Mouse (Mus musculus) lung, postnatal 0 days (tissue): ENCODE results near the gene Trip10. TPM values are rescaled to one million over a fixed set of nuclear protein-coding genes. Genes with fewer than 3 reads are reported as not detected.

Experiments
- ATAC-seq: fragments of 200-750 bp; cut with Nextera tagmentation; 2 replicates; pipeline ENCODE4 v1.8.0; 2017; ENCODE audit warnings: moderate library complexity
- DNase-seq: peaks from one replicate; pipeline ENCODE4 v3.0.0-alpha.2; 2016; ENCODE audit warnings: low spot score
- H3K27ac ChIP-seq: fragments of 300-500 bp; sonication (generic); 2 replicates; pipeline ENCODE4 v1.5.1; 2014; ENCODE audit warnings: antibody characterized with exemption, mild to moderate bottlenecking, low read length, mixed read lengths
- H3K27me3 ChIP-seq: fragments of 300-500 bp; sonication (generic); replicated peaks from 2 replicates; pipeline ENCODE4 v1.6.1; 2014; ENCODE audit warnings: low read length, mixed read lengths; ENCODE audit not compliant: insufficient read depth
- H3K36me3 ChIP-seq: fragments of 300-500 bp; sonication (generic); 2 replicates; pipeline ENCODE4 v1.6.1; 2014; ENCODE audit warnings: low read length, mixed read lengths; ENCODE audit not compliant: insufficient read depth
- H3K4me1 ChIP-seq: fragments of 300-500 bp; sonication (generic); 2 replicates; pipeline ENCODE4 v1.6.1; 2014; ENCODE audit warnings: antibody characterized with exemption, low read depth, low read length, mixed read lengths; ENCODE audit not compliant: insufficient read depth
- H3K4me2 ChIP-seq: fragments of 300-500 bp; sonication (generic); replicated peaks from 2 replicates; pipeline ENCODE4 v1.6.1; 2014; ENCODE audit warnings: low read depth, mild to moderate bottlenecking, low read length, moderate library complexity, mixed read lengths
- H3K4me3 ChIP-seq: fragments of 300-500 bp; sonication (generic); 2 replicates; pipeline ENCODE4 v1.5.1; 2014; ENCODE audit warnings: low read depth, low read length
- H3K9ac ChIP-seq: fragments of 300-500 bp; sonication (generic); replicated peaks from 2 replicates; pipeline ENCODE4 v1.6.1; 2014; ENCODE audit warnings: low read depth, mild to moderate bottlenecking
- H3K9me3 ChIP-seq: fragments of 300-500 bp; sonication (generic); 2 replicates; pipeline ENCODE4 v1.6.1; 2016; ENCODE audit warnings: low read length, mixed read lengths
- CTCF ChIP-seq: IDR thresholded peaks from 2 replicates; pipeline ENCODE4 v1.5.1; 2016; ENCODE audit warnings: antibody characterized with exemption, mild to moderate bottlenecking
- EP300 ChIP-seq: IDR thresholded peaks from 2 replicates; pipeline ENCODE4 v1.6.1; 2016; ENCODE audit warnings: antibody characterized with exemption, mild to moderate bottlenecking, control low read depth
- WGBS: fragments of 180-500 bp; shearing (Covaris S2); extraction: QIAGEN DNeasy Blood & Tissue Kit; methylation state at CpG from one replicate; pipeline ENCODE4 v1.1.7; 2014; 5-methylcytosine and 5-hydroxymethylcytosine counted together
- polyA plus RNA-seq: library from polyadenylated mRNA; unstranded; fragments of >200 nt; fragmentation: Nextera tagmentation; extraction: Ambion mirVana; gene quantifications from 2 replicates; pipeline ENCODE4 v1.2.1, GENCODE M21; 2015

Trip10 gene
- polyA plus RNA-seq, 1 experiment from 2014 or later = 46.4 TPM

GRCm38 (mm10) chr17:57214676-57215387 is 34.4 kb upstream of the Trip10 start:
- Histone ChIP-seq H3K4me2 (no peak overlapping the region), H3K27ac (no peak overlapping the region), H3K36me3 (no peaks in the 10 kb centered on the region), H3K27me3 (no peaks in the 10 kb centered on the region), H3K9ac (no peak overlapping the region), H3K4me1 (no peaks in the 10 kb centered on the region), H3K9me3 (no peaks in the 10 kb centered on the region), H3K4me3 (no peak overlapping the region)
- ATAC-seq (0 out of 2 replicates have a peak, but pooled peaks have one; percentile 33), DNase-seq (no peak)
- TF ChIP-seq EP300 (no peak), CTCF (no peak)
- 38% methylated on average over 13 of the region's 13 CpGs for WGBS

GRCm38 (mm10) chr17:57218335-57218900 is 30.8 kb upstream of the Trip10 start:
- Histone ChIP-seq H3K4me1 (no peaks in the 10 kb centered on the region), H3K4me2 (no peak overlapping the region), H3K4me3 (no peak overlapping the region), H3K9ac (no peak overlapping the region), H3K36me3 (no peaks in the 10 kb centered on the region), H3K9me3 (no peaks in the 10 kb centered on the region), H3K27ac (no peak overlapping the region), H3K27me3 (no peaks in the 10 kb centered on the region)
- ATAC-seq (no peak), DNase-seq (no peak)
- WGBS = 52% methylated on average over 12 of the region's 12 CpGs
- TF ChIP-seq CTCF (no peak), EP300 (no peak)

- Histone ChIP-seq H3K9ac (no peak overlapping the region), H3K27me3 (no peaks in the 10 kb centered on the region), H3K4me2 (no peak overlapping the region), H3K27ac (no peak overlapping the region), H3K4me3 (no peak overlapping the region), H3K9me3 (no peaks in the 10 kb centered on the region), H3K36me3 (no peaks in the 10 kb centered on the region), H3K4me1 (no peaks in the 10 kb centered on the region)
- peak; percentile 58 for DNase-seq
- TF ChIP-seq CTCF (peak; percentile 89), EP300 (no peak)
- ATAC-seq = peak; percentile 39
- 25% methylated on average over 11 of the region's 11 CpGs for WGBS
These were observed 29.9 kb upstream of the Trip10 start for GRCm38 (mm10) chr17:57219167-57219883.

DNA sequence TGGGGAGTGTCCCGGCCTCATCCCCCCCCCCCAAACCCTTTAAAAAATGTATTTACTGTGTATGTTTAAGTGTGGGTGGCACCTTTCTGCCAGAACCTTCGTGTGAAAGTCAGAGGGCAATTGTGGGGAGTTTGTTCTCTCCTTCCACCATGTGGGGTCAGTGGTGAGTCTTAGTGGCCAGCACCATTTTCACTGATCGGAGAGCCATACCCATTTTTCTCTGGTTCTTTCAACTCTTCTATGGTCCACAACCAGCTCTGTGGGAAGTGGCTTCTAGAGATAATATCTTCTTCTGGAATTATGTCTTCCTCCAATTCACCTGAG is 29.4 kb upstream of the Trip10 start:
- H3K4me2 ChIP-seq = no peak overlapping the region
- H3K27me3 ChIP-seq = no peaks in the 10 kb centered on the region
- DNase-seq = peak; percentile 69
- 16% methylated on average over 3 of the region's 3 CpGs for WGBS
- TF ChIP-seq EP300 (no peak), CTCF (peak; percentile 72)
- H3K9me3 ChIP-seq = no peaks in the 10 kb centered on the region
- H3K4me1 ChIP-seq = no peaks in the 10 kb centered on the region
- ATAC-seq = no peak
- H3K27ac ChIP-seq = no peak overlapping the region
- no peak overlapping the region for H3K9ac ChIP-seq
- H3K36me3 ChIP-seq = no peaks in the 10 kb centered on the region
- H3K4me3 ChIP-seq = no peak overlapping the region

GRCm38 (mm10) chr17:57221911-57222310 is 27.3 kb upstream of the Trip10 start:
- H3K4me3 ChIP-seq = no peak overlapping the region
- H3K9me3 ChIP-seq = no peaks in the 10 kb centered on the region
- 34% methylated on average over 4 of the region's 4 CpGs for WGBS
- TF ChIP-seq EP300 (no peak), CTCF (no peak)
- H3K4me1 ChIP-seq = no peaks in the 10 kb centered on the region
- no peak overlapping the region for H3K27ac ChIP-seq
- no peak overlapping the region for H3K4me2 ChIP-seq
- no peak for ATAC-seq
- H3K27me3 ChIP-seq = no peaks in the 10 kb centered on the region
- H3K36me3 ChIP-seq = no peaks in the 10 kb centered on the region
- DNase-seq = no peak
- H3K9ac ChIP-seq = no peak overlapping the region

DNA sequence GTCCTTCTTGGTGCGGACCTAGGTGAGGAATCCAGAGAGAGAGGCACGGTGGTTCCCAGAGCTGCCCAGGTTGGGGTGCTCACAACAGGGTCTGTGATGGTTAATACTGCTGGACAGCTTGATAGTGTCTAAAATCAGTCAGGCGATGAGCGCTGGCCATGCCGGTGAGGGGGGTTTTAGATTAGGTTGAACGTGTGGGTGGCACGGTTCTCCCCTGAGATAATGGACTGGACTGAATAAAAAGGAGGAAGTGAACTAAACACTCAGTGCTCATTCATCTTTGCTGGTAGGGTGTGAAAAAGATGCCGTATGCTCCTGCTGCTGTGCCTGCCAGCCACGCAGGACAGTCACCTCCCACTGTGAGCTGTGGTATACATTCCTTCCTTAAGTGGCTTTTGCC is 25.9 kb upstream of the Trip10 start:
- Histone ChIP-seq H3K27ac (no peak overlapping the region), H3K4me2 (no peak overlapping the region), H3K9me3 (no peaks in the 10 kb centered on the region), H3K4me1 (no peaks in the 10 kb centered on the region), H3K36me3 (no peaks in the 10 kb centered on the region), H3K9ac (no peak overlapping the region), H3K4me3 (no peak overlapping the region), H3K27me3 (no peaks in the 10 kb centered on the region)
- DNase-seq = no peak
- WGBS = 63% methylated on average over 9 of the region's 9 CpGs
- ATAC-seq = no peak
- TF ChIP-seq EP300 = no peak
- TF ChIP-seq CTCF = no peak
